Mouse (Mus musculus): ENCODE results near the gene Itga4.

GRCm38 (mm10) chr2:79214982-79215381, 40.2 kb upstream of the Itga4 start:
- TF ChIP-seq EP300 (IDR thresholded peaks at IDR 0.05; ENCODE audit: low read depth) (no peak), CTCF (IDR thresholded peaks at IDR 0.05; ENCODE audit: low read depth) (no peak)

All from liver, postnatal 0 days (tissue).